Mouse (Mus musculus) embryonic facial prominence, embryonic 14.5 days (tissue): ENCODE results near the gene Rbm19. TPM values are rescaled to one million over a fixed set of nuclear protein-coding genes. Genes with fewer than 3 reads are reported as not detected.

ENCODE experiments used
- ATAC-seq: fragments of 200-750 bp; cut with Nextera tagmentation; 2 replicates; pipeline ENCODE4 v1.8.0; 2017; ENCODE audit warnings: low read depth, moderate number of reproducible peaks, moderate TSS enrichment
- DNase-seq: peaks from one replicate; pipeline ENCODE4 v3.0.0-alpha.2; 2015; ENCODE audit warnings: low spot score
- H3K27ac ChIP-seq: fragments of 300-500 bp; sonication (generic); replicated peaks from 2 replicates; pipeline ENCODE4 v1.5.1; 2014; ENCODE audit warnings: low read depth, mild to moderate bottlenecking, low read length, moderate library complexity
- H3K27me3 ChIP-seq: fragments of 300-500 bp; sonication (generic); replicated peaks from 2 replicates; pipeline ENCODE4 v1.6.1; 2014; ENCODE audit warnings: low read length; ENCODE audit not compliant: control insufficient read depth, insufficient read depth
- H3K36me3 ChIP-seq: fragments of 300-500 bp; sonication (generic); 2 replicates; pipeline ENCODE4 v1.6.1; 2014; ENCODE audit warnings: low read length, mixed read lengths; ENCODE audit not compliant: control insufficient read depth, insufficient read depth
- H3K4me1 ChIP-seq: fragments of 300-500 bp; sonication (generic); 2 replicates; pipeline ENCODE4 v1.6.1; 2014; ENCODE audit warnings: antibody characterized with exemption, low read length; ENCODE audit not compliant: control insufficient read depth, insufficient read depth
- H3K4me2 ChIP-seq: fragments of 300-500 bp; sonication (generic); 2 replicates; pipeline ENCODE4 v1.6.1; 2014; ENCODE audit warnings: low read depth, mild to moderate bottlenecking, low read length, moderate library complexity, mixed read lengths
- H3K4me3 ChIP-seq: fragments of 300-500 bp; sonication (generic); 2 replicates; pipeline ENCODE4 v1.5.1; 2014; ENCODE audit warnings: low read depth, mild to moderate bottlenecking, low read length
- H3K9ac ChIP-seq: fragments of 300-500 bp; sonication (generic); 2 replicates; pipeline ENCODE4 v1.6.1; 2014; ENCODE audit warnings: low read depth, mild to moderate bottlenecking, low read length, moderate library complexity, mixed read lengths
- H3K9me3 ChIP-seq: fragments of 300-500 bp; sonication (generic); 2 replicates; pipeline ENCODE4 v1.6.1; 2016; ENCODE audit warnings: low read length; ENCODE audit not compliant: control insufficient read depth
- WGBS: fragments of 180-500 bp; shearing (Covaris S2); extraction: QIAGEN DNeasy Blood & Tissue Kit; methylation state at CpG from one replicate; pipeline ENCODE4 v1.1.7; 2014; 5-methylcytosine and 5-hydroxymethylcytosine counted together
- polyA plus RNA-seq: library from polyadenylated mRNA; unstranded; fragments of >200 nt; fragmentation: Nextera tagmentation; extraction: Ambion mirVana; gene quantifications from 2 replicates; pipeline ENCODE4 v1.2.1, GENCODE M21; 2014

Gene Rbm19
- polyA plus RNA-seq: 14.4 and 18.7 TPM in 2 replicates

GRCm38 (mm10) chr5:120116261-120117050 is at the start of gene Rbm19:
TSS of gene Rbm19 (plus strand) at chr5:120116465.
- WGBS: under 1% methylated on average over 45 of the region's 46 CpGs
- Histone ChIP-seq H3K27ac (0 out of 2 replicates have a peak within 1 kb of the TSS, but pooled peaks have one; percentile 22), H3K9me3 (no peaks in the 10 kb centered on the region), H3K9ac (peak within 1 kb of the TSS; percentile 71), H3K4me3 (peak within 1 kb of the TSS; percentile 78), H3K4me1 (no peaks in the 10 kb centered on the region), H3K36me3 (peaks cover 28% of the 10 kb centered on the region), H3K27me3 (no peaks in the 10 kb centered on the region), H3K4me2 (peak within 1 kb of the TSS; percentile 94)
- peak; percentile 97 for DNase-seq
- ATAC-seq: peak; percentile 90

- Histone ChIP-seq H3K4me2 (no peak overlapping the region), H3K36me3 (no peaks in the 10 kb centered on the region), H3K27me3 (no peaks in the 10 kb centered on the region), H3K9me3 (no peaks in the 10 kb centered on the region), H3K4me1 (no peaks in the 10 kb centered on the region), H3K9ac (no peak overlapping the region), H3K4me3 (no peak overlapping the region), H3K27ac (no peak overlapping the region)
- DNase-seq (no peak), ATAC-seq (no peak)
- WGBS: 48% methylated on average over 6 of the region's 6 CpGs
Observed at GRCm38 (mm10) chr5:120067266-120067665, 49.0 kb upstream of the Rbm19 start.

DNA sequence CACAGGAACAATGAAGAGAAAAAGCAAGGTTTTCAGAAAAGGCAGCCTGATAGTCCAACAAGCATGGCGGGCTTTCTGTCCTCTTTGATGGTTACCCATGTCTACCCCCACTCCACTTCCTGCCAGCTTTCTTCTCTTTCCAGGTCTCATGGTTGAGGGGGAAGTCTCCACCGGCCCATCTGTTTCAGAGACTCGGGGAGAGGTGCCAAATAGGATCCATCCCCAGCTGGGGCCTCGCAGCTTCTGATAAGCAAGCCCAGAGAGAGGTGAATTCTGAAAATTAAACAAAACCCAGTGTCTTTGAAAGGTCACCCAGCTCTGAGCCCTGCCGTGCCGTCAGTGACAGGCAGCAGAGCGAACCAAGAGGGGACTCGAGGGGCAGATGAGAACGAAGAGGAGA is 42.2 kb upstream of the Rbm19 start:
- no peaks in the 10 kb centered on the region for H3K4me1 ChIP-seq
- H3K4me3 ChIP-seq: no peak overlapping the region
- no peak overlapping the region for H3K9ac ChIP-seq
- no peak for DNase-seq
- no peak overlapping the region for H3K4me2 ChIP-seq
- 71% methylated on average over 9 of the region's 9 CpGs for WGBS
- ATAC-seq: no peak
- no peak overlapping the region for H3K27ac ChIP-seq
- H3K36me3 ChIP-seq: no peaks in the 10 kb centered on the region
- no peaks in the 10 kb centered on the region for H3K27me3 ChIP-seq
- H3K9me3 ChIP-seq: no peaks in the 10 kb centered on the region

GRCm38 (mm10) chr5:120080027-120080426 is 36.2 kb upstream of the Rbm19 start:
- Histone ChIP-seq H3K9me3 (no peaks in the 10 kb centered on the region), H3K27me3 (no peaks in the 10 kb centered on the region; the same call in 1 of the 2 replicates), H3K4me2 (no peak overlapping the region), H3K9ac (no peak overlapping the region), H3K27ac (no peak overlapping the region), H3K4me3 (no peak overlapping the region), H3K4me1 (no peaks in the 10 kb centered on the region), H3K36me3 (no peaks in the 10 kb centered on the region)
- ATAC-seq (no peak), DNase-seq (no peak)
- 57% methylated on average over 9 of the region's 9 CpGs for WGBS

- Histone ChIP-seq H3K27ac (no peak overlapping the region), H3K27me3 (no peaks in the 10 kb centered on the region; the same call in 1 of the 2 replicates), H3K9ac (no peak overlapping the region), H3K4me1 (no peaks in the 10 kb centered on the region), H3K9me3 (no peaks in the 10 kb centered on the region), H3K4me3 (no peak overlapping the region), H3K36me3 (no peaks in the 10 kb centered on the region), H3K4me2 (no peak overlapping the region)
- 89% methylated on average over 6 of the region's 6 CpGs for WGBS
- DNase-seq (no peak), ATAC-seq (no peak)
Observed at GRCm38 (mm10) chr5:120080468-120080867, 35.8 kb upstream of the Rbm19 start.

GRCm38 (mm10) chr5:120088561-120088960 is 27.7 kb upstream of the Rbm19 start:
- no peak overlapping the region for H3K4me3 ChIP-seq
- WGBS: 2% methylated on average over 16 of the region's 16 CpGs
- no peaks in the 10 kb centered on the region for H3K9me3 ChIP-seq
- H3K36me3 ChIP-seq: no peaks in the 10 kb centered on the region
- H3K4me1 ChIP-seq: no peaks in the 10 kb centered on the region
- ATAC-seq (no peak), DNase-seq (peak; percentile 94)
- H3K27ac ChIP-seq: no peak overlapping the region
- no peak overlapping the region for H3K9ac ChIP-seq
- H3K4me2 ChIP-seq: no peak overlapping the region
- H3K27me3 ChIP-seq: peaks cover 18% of the 10 kb centered on the region

GRCm38 (mm10) chr5:120094602-120095001 is 21.7 kb upstream of the Rbm19 start:
- Histone ChIP-seq H3K4me2 (no peak overlapping the region), H3K27me3 (peaks cover 11% of the 10 kb centered on the region), H3K27ac (no peak overlapping the region), H3K4me3 (no peak overlapping the region), H3K9ac (no peak overlapping the region), H3K9me3 (no peaks in the 10 kb centered on the region), H3K4me1 (peaks cover 3% of the 10 kb centered on the region; the same call in 1 of the 2 replicates), H3K36me3 (no peaks in the 10 kb centered on the region)
- DNase-seq (peak; percentile 22), ATAC-seq (no peak)
- WGBS: 51% methylated on average over 7 of the region's 7 CpGs

- no peak for ATAC-seq
- Histone ChIP-seq H3K27me3 (no peaks in the 10 kb centered on the region), H3K4me3 (no peak overlapping the region), H3K36me3 (no peaks in the 10 kb centered on the region), H3K4me2 (no peak overlapping the region), H3K4me1 (peaks cover 3% of the 10 kb centered on the region; the same call in 1 of the 2 replicates), H3K27ac (no peak overlapping the region), H3K9ac (no peak overlapping the region), H3K9me3 (no peaks in the 10 kb centered on the region)
- no peak for DNase-seq
- WGBS: 29% methylated on average over 9 of the region's 9 CpGs
Observed at GRCm38 (mm10) chr5:120097042-120097441, 19.2 kb upstream of the Rbm19 start.

DNA sequence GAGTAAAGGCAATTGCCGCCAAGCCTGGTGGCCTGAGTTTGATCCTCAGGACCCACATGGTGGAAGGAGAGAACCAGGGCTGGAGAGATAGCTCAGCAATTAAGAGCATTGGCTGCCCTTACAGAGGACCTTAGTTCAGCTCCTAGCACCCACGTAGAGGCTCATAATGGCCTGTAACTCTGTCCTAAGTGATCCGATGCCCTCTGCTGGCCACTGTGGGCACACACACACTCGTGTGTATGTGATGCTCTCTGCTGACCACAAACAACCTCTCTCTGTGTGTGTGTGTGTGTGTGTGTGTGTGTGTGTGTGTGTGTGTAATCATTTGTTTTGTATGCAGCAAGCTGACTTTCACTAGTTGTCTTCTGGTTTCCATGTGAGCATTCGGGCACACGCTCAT is 15.5 kb upstream of the Rbm19 start:
- Histone ChIP-seq H3K4me2 (no peak overlapping the region), H3K36me3 (no peaks in the 10 kb centered on the region), H3K27ac (no peak overlapping the region), H3K4me1 (peaks cover 3% of the 10 kb centered on the region; the same call in 1 of the 2 replicates), H3K9ac (no peak overlapping the region), H3K9me3 (no peaks in the 10 kb centered on the region), H3K27me3 (no peaks in the 10 kb centered on the region), H3K4me3 (no peak overlapping the region)
- DNase-seq (no peak), ATAC-seq (no peak)
- 93% methylated on average over 6 of the region's 6 CpGs for WGBS
